Mouse (Mus musculus) CH12F3 (cell line): ENCODE measurements around the gene D10Jhu81e.
"Not testable (repeated sequence)": the region's sequence is repeated elsewhere in the genome, so short reads cannot be mapped to it uniquely, and the experiment has no call there.

Experiments used
- in situ Hi-C: fragments of 300-500 bp; cut with MboI; formaldehyde crosslinking; loops from 2 replicates; pipeline ENCODE4 v1.14.3; 2020; ENCODE audit warnings: low sequenced_read_pairs

D10Jhu81e gene

DNA sequence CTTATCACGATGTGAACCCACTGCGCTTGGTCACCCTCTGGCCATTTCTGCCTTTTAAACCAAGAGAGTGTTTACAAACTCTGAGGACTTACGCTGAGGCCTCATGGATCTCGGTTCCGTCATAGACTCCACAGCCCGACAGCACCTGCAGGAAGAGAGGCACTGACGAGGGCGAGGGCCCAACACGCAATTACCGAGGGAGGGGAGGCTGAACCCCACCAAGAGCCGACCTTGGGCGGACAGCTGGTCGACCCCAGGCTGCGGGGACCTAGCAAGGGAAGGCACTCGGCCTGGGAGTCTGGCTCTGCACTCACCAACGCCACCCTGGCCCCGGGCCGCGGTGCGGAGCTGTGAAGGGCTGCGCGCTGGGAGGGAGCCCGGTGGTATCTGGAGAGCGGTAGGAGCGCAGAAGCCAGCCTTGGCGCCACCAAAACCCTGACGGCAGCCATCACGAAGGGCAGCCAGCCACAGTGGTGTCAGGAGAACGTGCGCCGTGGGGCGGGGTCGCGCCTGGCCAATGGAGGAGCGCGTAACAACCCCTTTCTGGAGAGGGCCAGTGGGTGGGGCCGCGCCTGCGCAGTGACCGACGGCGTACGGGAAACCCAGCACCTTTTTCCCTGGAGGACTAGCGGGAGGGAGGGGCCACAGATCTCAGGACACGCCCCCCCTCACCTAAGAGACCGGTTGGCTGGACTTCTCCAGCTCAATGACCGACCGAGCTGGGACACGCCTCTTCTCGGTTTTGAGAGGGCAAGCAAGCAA lies at the start of gene D10Jhu81e:
D10Jhu81e (minus strand) TSS at position 502 of the 762 bp plus-strand sequence.
- in situ Hi-C loops, result loop anchor here (5.0 kb wide), 1 partner anchor 137 kb away; no protein-coding TSS in a partner anchor

DNA sequence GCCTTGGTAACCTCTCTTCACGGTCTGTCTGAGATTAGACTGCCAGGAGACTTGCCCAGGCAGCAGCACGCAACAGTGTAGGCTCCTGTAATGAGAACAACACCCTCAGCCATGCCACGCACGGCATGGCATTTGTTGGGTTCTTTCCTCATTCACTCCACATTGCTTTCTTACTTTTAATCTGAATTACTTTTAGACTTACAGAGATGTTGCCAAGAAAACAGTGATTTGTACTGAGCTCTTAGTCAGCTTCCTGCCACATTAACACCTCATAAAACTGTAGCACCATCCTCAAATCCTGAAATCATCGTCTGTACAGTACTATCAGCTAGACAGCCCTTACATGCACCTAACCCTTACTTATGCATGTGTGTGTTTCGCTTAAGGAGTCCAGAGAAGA lies 49.0 kb upstream of the D10Jhu81e start:
- in situ Hi-C loops, result no loop called here

DNA sequence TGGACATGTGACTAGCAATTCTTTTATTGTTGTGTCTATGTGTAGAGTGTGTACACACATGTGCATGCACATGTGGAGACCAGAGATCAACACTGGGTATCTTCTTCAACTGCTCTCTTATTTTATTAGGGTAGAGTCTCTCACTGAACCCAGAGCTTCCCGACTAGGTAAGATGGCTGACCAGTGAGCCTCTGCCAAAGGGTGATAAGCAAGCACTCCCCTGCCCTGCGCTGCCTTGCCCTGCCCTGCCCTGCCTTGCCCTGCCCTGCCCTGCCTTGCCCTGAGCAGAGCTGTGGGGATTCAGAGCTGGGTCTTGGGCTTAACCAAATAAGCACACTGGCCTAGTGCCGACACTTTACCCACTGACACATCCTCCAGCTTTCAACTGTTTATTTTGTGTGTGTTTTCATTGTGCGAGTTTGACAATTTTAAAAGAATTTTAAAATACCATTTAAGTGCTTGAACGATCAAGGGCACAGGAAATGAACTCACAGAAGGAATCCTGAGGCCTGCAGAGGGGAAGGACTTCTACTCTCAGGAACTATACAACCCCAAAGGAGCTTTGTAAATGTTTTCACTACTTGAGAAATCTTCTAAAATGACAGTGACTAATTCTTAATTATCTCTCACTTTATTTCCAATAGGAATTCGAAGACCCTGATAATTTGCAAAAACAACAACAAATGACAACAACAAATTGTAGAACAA lies 46.9 kb upstream of the D10Jhu81e start:
- in situ Hi-C loops, result no loop called here

DNA sequence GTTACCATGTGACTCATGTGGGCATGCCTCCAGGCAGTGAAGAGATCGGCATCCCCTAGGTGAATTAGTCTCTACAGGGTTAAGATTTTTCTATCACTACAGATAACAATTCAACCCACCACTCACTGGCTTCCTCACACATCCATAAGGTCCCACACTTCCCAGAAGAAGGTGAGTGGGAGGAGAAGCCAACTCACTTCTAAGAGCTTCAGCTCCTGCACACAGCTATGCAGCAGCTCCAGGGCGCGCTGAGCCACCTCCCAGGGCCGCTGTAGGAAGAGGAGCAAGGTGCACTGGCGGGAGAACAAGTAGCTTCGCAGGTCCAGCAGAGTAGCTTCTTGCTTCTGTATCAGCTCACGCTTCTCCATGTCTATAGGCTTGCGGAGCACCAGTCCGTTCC lies 44.8 kb upstream of the D10Jhu81e start:
- in situ Hi-C loops, result no loop called here

DNA sequence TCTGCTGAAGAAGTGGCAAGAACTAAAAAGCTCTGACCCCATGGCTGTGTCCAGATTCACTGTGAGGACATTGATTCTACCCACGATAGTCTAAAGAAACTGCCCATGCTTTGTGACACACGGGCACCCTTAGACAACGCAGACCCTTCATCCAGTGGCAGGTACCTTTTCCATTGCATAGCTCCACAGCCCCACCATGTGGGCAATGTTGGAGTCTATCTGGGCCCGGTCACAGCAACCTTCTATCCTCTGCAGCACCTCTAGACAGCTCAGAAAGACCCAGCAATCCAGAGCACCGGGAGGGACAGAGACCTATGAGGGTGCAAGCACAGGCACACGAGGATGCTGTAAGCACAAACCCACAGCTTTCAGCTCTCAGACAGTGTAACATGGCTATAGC lies 41.7 kb upstream of the D10Jhu81e start:
- in situ Hi-C loops, result no loop called here

DNA sequence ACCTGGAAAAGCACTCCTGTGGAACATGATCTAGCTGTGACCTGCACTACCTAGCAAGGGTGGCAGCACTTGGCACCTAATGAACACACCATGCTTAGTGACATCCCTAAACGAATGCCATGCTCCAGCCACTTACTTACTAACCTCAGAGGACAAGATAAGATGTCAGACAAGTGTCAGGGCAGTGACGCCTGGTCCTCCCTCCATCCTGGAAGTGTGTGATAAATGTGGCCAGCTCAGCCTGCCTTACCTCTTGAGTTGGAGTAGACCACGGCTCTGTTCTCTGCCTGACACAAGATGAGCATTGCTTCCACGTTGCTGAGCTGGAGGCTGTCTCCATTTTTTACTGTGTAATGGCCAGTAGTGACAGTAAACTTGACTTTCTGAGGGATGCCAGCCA lies 31.6 kb upstream of the D10Jhu81e start:
- in situ Hi-C loops, result no loop called here

DNA sequence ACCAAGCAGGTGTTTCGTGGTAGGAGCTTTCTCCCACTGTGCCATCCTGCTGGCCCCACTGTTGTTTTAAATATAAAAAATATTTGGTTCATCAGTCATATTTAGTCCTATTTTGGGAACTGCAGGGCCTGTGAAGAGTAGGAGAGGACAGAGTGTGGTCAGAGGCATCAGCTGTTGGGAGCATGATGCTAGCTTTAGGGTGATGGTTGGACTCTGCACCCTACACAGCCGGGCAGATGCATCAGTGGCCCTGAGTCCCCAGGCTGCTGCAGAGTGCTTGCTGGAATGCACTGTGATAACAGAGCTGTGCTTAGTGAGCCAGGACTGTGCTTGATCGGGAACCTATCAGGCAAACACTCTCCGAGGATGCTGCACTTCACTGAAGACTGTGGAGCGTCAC lies 23.4 kb upstream of the D10Jhu81e start:
- in situ Hi-C loops, result no loop called here

DNA sequence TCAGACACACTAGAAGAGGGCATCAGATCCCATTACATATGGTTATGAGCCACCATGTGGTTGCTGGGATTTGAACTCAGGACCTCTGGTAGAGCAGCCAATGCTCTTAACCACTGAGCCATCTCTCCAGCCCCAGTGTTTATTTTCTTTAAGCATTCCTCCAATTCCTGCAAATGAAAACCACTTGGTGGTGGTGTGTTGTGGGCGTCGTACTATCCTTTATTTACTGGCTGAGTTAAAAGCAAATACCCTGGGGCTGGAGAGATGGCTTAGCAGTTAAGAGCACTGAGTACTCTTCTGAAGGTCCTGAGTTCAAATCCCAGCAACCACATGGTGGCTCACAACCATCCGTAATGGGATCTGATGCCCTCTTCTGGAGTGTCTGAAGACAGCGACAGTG lies 16.5 kb upstream of the D10Jhu81e start:
- in situ Hi-C loops, result not testable (repeated sequence)

DNA sequence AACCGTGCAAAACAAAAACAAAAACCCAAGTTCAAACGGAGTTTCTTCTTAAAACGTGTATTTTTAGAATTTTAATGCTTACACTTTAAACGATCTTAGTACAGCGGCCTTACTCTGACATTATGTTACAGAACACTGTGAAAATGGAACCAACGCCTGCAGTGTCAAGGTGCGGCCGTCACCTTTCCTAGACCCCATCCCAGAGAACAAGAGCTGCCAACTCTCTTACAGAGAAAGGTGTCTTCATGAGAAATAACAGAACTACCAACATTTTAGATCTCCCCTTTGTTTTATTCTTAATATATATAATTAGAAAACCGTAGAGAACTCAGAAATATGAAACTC lies 15.8 kb upstream of the D10Jhu81e start:
- in situ Hi-C loops, result no loop called here

DNA sequence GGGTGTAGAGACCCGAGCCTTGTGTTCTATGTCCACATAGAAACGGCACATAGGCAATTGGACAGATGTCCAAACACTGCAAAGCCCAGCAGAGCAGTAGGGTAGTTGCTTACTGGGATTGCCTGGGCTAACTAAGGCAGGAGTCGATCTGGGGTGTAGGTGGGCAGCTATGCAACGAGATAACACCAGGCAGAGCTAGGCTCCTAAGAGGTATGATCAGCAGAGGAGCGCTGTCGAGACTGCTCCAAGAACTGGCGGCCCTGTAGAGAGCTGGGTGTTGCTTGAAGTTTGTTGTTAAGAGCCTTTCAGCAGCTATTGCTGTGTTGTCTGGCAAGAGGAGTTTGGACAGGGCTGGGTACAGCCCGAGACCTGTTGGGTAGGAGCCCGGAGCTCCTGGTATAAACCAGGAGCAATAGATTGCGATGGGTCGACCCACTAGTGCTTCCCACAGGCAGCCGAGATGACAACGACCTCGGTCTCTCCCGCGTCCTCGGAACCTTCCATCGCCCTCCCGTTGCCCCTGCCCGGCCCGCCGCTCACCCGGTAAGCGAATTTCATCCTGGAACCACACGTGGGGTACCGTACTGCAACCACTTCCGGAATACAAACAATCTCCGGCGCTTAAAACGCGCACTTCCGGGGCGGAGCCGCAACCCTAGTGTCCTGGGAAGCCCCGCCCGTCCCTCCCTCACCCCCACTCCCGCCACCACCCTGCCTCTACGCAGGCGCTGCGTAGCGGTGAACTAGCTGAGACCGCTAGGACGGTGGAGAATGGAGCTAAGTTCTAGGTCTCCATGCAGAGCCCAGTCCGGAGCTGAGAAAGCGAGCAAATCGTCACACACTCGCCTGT lies 15.2 kb upstream of the D10Jhu81e start, which contains the start of gene Pwp2:
Pwp2 (minus strand) TSS at position 619 of the 850 bp plus-strand sequence.
- in situ Hi-C loops, result no loop called here

DNA sequence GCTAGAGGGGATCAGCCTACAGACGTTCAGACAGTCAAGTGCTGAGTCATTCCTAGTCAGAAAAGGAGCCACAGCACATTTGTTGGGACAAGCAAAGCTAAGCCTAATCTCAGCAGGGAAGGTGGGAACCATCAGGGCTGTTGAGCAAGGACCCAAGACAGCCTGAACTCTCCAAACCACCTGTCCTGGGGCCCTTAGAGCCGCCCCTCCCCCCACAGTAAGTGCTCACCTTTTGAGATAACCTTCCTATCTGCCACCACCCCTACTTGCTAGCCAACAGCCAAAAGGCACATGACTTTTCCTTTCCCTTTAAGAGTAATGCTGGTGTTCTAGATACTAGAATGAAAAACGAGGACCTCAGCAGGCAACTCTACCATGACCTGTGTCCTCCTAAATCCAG lies 14.0 kb upstream of the D10Jhu81e start:
- in situ Hi-C loops, result no loop called here

DNA sequence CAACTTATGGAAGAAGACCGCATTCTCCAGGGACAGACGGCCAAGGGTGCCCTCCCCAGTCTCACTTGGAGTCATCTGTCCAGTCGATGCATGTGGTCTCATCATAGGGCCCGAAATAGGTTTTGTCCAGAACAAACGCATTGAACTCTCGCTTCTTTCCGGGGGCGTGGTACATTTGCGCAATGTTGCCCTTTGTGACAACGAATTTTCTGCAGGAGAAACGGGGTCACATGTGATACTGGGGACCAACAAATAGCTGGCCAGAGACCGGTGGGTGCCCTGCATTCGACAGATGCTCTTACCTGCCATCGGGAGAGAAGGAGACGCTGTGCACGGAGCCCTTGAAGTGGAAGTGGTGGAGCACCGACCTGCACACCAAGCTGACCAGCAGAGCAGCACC lies 12.7 kb upstream of the D10Jhu81e start:
- in situ Hi-C loops, result no loop called here

DNA sequence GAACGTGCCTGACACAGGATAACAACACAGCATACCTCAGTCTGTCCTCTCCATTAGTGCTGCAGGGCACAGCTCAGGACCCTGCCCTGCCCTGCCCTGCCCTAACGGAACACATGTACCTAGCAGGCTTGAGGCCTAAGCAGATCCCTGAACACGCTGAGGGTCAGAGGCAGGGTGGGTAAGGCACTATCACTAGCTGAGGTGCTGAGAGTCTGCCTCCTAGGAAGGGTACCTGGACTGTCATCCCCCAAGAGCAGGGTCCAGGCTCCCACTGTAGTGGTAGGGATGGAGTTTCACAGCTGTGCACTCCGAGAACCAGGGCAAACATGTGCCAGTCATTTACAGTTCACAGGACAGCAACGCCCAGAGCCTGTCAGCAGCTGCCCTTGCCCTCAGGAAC lies 4.9 kb upstream of the D10Jhu81e start:
- in situ Hi-C loops, result no loop called here

DNA sequence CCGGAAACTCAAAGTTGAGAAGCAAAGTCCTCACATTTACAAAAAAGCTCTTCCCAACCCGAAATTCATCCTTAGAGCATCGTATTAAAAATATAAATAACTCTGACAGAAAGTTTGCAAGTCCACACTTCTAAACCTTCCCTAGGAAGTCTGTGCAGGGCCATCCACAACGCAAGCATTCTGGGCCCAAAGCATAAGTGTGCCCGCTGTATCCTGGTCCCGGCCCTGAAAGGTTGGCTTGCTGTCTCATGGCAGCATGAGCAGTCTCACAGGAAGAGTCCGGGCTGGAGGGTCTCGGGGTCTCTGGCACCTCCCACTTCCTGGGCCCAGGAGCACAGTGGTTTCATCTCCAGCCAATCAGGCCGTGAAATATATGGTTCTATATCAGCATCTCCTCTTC lies 2.0 kb upstream of the D10Jhu81e start:
- in situ Hi-C loops, result no loop called here

DNA sequence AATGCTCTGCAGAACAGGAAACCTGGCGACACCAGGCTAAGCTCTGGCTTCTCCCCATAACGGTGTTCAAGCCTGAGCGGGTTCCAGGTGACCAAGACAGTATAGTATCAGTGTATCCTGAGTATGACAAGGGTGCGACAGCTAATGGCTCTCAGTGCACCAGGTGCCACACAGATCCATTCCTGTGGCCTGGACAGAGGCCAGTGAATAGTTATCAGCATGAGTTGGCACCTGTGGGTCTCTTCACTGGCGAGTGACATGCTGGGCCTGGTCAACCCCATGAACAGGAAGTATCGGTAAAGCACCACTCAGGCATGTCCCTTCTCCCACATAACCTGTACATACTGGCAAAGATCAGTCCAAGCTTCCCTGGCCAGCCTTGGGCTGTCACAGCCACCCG lies 1.5 kb upstream of the D10Jhu81e start:
- in situ Hi-C loops, result no loop called here

DNA sequence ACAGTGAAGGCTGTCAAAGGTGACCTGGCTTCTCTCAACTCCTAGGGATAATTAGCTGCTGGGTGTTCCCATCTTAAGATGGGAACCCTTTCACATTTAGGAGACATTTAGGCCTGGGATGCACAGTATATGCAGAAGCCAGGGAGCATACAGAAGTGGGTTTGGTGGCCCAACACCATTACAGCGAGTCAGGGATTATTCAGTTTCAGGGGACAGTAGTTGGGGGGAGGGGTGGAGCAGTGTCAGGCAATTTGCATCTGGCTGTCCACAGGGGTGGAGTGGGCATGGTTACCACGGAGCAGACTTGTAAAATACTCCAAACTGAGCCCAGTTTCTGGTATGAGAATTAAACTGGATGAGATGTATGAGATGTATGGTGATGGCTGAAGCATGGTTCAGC lies 863 bp upstream of the D10Jhu81e start:
- in situ Hi-C loops, result no loop called here

DNA sequence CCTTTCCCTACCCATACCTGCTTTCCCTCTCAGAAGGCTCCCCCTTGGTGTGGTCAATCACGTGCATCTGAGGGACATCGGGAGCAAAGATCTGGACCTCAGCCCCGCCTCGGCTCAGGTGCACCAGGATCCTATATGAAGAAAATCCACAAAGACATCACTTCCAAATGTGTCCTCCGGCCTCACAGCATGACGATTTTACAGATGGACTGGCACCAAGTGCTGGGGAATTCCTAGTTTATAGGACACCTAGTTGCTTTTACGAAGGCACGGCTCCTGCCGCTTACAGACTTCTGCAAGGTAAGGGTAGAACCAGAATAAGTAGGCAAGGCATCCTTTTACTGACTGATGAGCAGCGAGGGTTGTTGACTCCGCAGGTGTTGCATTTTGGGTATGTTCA lies 790 bp downstream of the D10Jhu81e start:
- in situ Hi-C loops, result loop anchor here (5.0 kb wide), 1 partner anchor 136 kb away; no protein-coding TSS in a partner anchor

DNA sequence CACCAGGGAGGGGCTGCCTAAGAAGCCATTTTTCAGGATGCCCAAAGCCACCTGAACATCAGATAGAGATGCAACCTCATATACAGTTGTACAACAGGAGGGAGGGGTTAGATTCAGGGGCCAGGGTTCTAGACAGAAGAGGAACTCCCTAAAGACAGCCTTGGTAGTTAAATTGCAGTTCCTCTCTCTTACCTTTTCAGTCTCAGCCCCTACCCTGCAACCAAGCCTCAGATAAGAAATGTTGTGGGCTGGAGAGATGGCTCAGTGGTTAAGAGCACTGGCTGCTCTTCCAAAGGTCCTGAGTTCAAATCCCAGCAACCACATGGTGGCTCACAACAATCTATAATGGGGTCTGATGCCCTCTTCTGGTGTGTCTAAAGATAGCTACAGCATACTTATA lies 1.8 kb downstream of the D10Jhu81e start:
- in situ Hi-C loops, result loop anchor here (5.0 kb wide), 1 partner anchor 135 kb away; no protein-coding TSS in a partner anchor

DNA sequence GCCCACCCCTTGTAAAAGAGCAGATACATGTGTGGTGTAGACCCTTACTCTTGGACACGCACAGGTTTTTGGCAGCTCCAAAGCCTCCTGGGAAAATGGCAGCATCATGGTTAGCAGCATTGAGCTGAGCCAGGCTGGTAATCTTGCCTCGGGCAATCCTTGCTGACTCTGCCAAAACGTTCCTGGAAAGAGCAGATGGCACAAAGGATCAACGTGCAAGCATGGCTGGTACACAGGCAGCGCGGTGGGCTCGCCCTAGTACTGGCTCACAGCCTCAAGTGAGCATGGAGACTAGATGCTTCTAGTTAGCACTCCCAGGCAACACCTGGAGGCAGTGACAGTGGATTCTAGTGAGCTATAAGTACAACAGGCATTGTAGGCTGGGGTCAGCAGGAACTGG lies 2.2 kb downstream of the D10Jhu81e start:
- in situ Hi-C loops, result loop anchor here (5.0 kb wide), 1 partner anchor 135 kb away; no protein-coding TSS in a partner anchor

DNA sequence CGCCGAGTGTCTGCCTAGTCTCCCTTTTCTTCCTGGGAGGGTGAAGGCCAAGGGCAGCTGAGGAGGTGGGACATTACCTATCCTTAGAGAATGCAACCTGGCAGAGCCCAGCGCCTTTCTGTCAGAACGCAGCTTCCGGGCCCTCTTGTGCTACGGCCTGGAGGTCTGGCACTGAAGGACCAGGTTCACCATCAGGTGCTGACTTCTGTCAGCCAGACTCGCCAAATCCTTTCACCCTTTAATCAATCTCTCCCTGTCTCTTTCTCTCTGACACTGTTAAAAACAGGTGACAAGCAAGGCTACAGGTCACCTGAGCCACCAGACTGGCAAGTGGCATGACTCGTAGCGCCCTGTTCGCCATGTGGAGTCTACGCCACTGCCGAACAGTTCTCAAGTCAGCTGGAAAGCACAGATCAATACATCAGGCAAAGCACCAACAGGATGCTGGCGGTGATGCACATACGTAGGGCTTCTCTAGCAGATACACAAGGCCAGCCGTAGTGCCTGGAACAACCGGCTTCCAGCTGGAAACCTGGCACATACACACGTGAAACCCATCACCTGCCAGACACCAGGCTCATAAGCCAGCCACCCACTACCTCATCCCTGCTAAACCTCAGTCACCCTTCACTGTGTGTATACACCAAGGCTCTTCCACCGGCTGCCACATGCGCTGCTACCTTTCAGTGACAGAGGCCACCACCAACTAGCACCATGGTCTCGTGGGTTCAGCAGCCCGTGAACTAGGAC lies 4.2 kb downstream of the D10Jhu81e start:
- in situ Hi-C loops, result loop anchor here (5.0 kb wide), 1 partner anchor 133 kb away; no protein-coding TSS in a partner anchor
